Mouse (Mus musculus): ENCODE results near the gene Ttc7. TPM values are rescaled to one million over a fixed set of nuclear protein-coding genes. Genes with fewer than 3 reads are reported as not detected.
A peak's percentile ranks its signal among the peaks of the same experiment; 100 is the strongest.
"Not testable (repeated sequence)": the region's sequence is repeated elsewhere in the genome, so short reads cannot be mapped to it uniquely, and the experiment has no call there.

The Ttc7 gene
- polyA plus RNA-seq, 1 experiment: 8.8 TPM

DNA sequence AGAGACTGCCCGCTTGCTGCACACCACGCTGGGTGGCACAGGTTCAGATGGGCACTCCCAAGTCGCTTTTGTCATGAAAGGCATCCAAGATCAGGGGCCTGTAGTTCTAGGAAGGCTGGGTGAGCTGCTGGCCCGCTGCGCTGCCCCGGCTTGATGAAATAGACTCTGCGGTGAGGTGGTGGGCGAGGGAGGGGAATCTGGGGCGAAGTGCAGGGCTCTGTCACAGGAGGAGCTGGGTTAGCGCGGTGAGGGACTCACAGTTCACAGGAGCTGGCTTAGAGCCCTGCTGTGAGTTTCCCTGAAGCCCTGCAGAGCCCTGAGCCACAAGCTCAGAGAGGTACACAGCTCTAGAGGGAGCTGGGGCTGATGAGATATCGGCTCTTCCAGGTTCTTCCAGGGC lies 5.4 kb downstream of the Ttc7 start:
- no peak for TF ChIP-seq CTCF (IDR thresholded peaks at IDR 0.05; ENCODE audit: borderline replicate concordance, extremely low read depth, insufficient read depth, insufficient read length)
- TF ChIP-seq POLR2A (IDR thresholded peaks at IDR 0.05; ENCODE audit: borderline replicate concordance, extremely low read depth, insufficient read depth, insufficient read length, poor library complexity, severe bottlenecking): no peak
- DNase-seq (ENCODE audit: low read depth): peak; percentile 13

GRCm38 (mm10) chr17:87289367-87289766 lies 6.7 kb downstream of the Ttc7 start:
- TF ChIP-seq CTCF (IDR thresholded peaks at IDR 0.05; ENCODE audit: borderline replicate concordance, extremely low read depth, insufficient read depth, insufficient read length): no peak
- TF ChIP-seq POLR2A (IDR thresholded peaks at IDR 0.05; ENCODE audit: borderline replicate concordance, extremely low read depth, insufficient read depth, insufficient read length, poor library complexity, severe bottlenecking): no peak
- DNase-seq (ENCODE audit: low read depth): no peak

GRCm38 (mm10) chr17:87291037-87291436 lies 8.4 kb downstream of the Ttc7 start:
- TF ChIP-seq CTCF (IDR thresholded peaks at IDR 0.05; ENCODE audit: borderline replicate concordance, extremely low read depth, insufficient read depth, insufficient read length) (no peak), POLR2A (IDR thresholded peaks at IDR 0.05; ENCODE audit: borderline replicate concordance, extremely low read depth, insufficient read depth, insufficient read length, poor library complexity, severe bottlenecking) (no peak)
- no peak for DNase-seq (ENCODE audit: low read depth)

- no peak for TF ChIP-seq CTCF (IDR thresholded peaks at IDR 0.05; ENCODE audit: borderline replicate concordance, extremely low read depth, insufficient read depth, insufficient read length)
- no peak for TF ChIP-seq POLR2A (IDR thresholded peaks at IDR 0.05; ENCODE audit: borderline replicate concordance, extremely low read depth, insufficient read depth, insufficient read length, poor library complexity, severe bottlenecking)
- DNase-seq (ENCODE audit: low read depth): no peak
These were observed 9.1 kb downstream of the Ttc7 start for GRCm38 (mm10) chr17:87291782-87292181.

- TF ChIP-seq CTCF (IDR thresholded peaks at IDR 0.05; ENCODE audit: borderline replicate concordance, extremely low read depth, insufficient read depth, insufficient read length): no peak
- no peak for TF ChIP-seq POLR2A (IDR thresholded peaks at IDR 0.05; ENCODE audit: borderline replicate concordance, extremely low read depth, insufficient read depth, insufficient read length, poor library complexity, severe bottlenecking)
These were observed 10.4 kb downstream of the Ttc7 start for GRCm38 (mm10) chr17:87293125-87293524.

DNA sequence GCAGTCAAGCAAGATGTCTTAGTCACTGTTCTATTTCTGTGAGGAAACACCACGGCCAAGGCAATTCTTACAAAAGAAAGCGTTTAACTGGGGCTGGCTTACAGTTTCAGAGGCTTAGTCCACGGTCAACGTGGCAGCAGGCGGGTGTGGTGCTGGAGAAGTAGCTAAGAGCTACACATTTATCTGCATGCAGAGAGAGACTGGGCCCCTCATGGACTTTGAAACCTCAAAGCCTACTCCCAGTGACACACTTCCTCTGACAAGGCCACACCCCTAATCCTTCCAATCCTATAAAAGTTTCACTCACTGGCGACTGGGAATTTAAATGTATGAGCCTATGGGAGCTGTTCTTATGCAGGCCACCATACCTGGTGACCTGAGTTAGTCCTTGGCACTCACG lies 13.1 kb downstream of the Ttc7 start:
- TF ChIP-seq CTCF (IDR thresholded peaks at IDR 0.05; ENCODE audit: borderline replicate concordance, extremely low read depth, insufficient read depth, insufficient read length) (no peak), POLR2A (IDR thresholded peaks at IDR 0.05; ENCODE audit: borderline replicate concordance, extremely low read depth, insufficient read depth, insufficient read length, poor library complexity, severe bottlenecking) (no peak)
- DNase-seq (ENCODE audit: low read depth): no peak

More at GRCm38 (mm10) chr17:87293125-87293524, 10.4 kb downstream of the Ttc7 start:
- no peak for DNase-seq (ENCODE audit: low read depth)

DNA sequence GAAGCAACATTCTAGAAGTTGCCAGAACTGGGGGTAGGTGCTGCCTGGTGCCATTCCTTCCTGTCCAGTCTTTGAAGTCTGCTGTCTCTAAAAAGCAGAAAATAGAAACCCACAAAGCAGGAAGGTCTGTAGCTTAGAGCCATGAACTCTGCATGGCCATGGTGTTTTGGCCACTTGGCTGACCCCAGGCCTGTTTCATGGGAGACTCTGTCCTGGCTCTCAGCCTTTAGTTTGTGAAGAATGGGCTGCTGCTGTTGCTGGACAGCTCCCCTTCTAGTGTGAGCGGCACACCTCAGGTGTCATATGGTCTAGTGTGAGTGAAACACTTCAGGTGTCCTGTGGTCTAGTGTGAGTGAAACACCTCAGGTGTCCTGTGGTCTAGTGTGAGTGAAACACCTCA lies 14.0 kb downstream of the Ttc7 start:
- not testable (repeated sequence) for DNase-seq (ENCODE audit: low read depth)

DNA sequence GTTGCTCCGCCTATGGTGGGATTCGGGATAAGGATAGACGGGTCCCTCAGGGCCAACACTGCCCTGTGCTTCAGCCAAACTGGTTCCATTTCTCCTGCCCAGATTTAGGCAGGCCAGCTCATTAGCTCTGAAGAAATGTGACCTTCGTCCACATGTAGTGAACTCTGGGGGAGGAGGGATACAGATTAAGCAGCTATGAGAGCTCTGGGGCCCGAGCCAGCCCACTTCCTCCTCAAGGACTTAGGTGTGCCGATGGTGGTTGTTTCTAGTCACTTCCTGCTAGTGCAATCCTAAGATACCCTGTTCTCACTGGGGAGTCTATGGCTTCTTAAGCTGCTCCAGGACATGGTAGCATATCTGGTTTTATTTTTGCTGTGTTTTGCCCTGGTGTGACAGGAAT lies 16.3 kb downstream of the Ttc7 start:
- TF ChIP-seq POLR2A (IDR thresholded peaks at IDR 0.05; ENCODE audit: borderline replicate concordance, extremely low read depth, insufficient read depth, insufficient read length, poor library complexity, severe bottlenecking): no peak
- no peak for TF ChIP-seq CTCF (IDR thresholded peaks at IDR 0.05; ENCODE audit: borderline replicate concordance, extremely low read depth, insufficient read depth, insufficient read length)
- DNase-seq (ENCODE audit: low read depth): no peak

DNA sequence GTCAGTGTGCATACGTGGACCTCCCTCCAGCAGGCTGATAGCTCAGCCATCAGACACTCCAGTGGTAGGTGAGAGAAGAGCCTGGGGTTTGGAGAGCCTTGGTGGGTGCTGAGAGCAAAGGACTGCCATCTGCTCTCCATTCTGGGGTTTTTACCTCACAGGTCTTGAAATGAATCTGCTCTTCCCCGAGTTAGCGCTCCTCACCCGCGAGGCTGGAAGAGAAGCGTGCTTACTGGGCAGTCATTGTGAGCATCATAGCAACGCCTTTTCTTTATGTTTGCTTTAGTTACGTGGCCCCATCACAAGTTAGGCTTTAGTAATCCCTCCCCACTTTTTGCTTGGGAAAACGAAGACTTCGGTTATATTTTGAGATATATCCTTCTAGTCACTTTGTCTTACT lies 17.7 kb downstream of the Ttc7 start:
- TF ChIP-seq POLR2A (IDR thresholded peaks at IDR 0.05; ENCODE audit: borderline replicate concordance, extremely low read depth, insufficient read depth, insufficient read length, poor library complexity, severe bottlenecking) (no peak), CTCF (IDR thresholded peaks at IDR 0.05; ENCODE audit: borderline replicate concordance, extremely low read depth, insufficient read depth, insufficient read length) (no peak)
- peak; percentile 51 for DNase-seq (ENCODE audit: low read depth)

DNA sequence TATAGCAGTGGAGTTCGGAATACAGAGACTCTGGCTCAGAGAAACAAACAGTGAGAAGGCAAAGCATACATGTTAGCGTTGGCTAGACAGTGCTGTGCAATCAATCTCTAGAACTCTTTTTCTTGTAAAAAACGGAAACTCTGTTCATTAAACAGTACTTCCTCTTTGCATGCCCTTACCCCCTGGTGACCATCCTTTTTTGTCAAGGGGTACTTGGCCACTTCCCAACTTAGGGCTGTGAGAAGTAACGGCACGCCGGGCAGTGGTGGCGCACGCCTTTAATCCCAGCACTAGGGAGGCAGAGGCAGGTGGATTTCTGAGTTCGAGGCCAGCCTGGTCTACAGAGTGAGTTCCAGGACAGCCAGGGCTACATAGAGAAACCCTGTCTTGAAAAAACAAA lies 18.9 kb downstream of the Ttc7 start:
- DNase-seq (ENCODE audit: low read depth): not testable (repeated sequence)

GRCm38 (mm10) chr17:87302014-87302794 lies 19.5 kb downstream of the Ttc7 start:
- DNase-seq (ENCODE audit: low read depth): no peak
- TF ChIP-seq POLR2A (IDR thresholded peaks at IDR 0.05; ENCODE audit: borderline replicate concordance, extremely low read depth, insufficient read depth, insufficient read length, poor library complexity, severe bottlenecking) (no peak), CTCF (IDR thresholded peaks at IDR 0.05; ENCODE audit: borderline replicate concordance, extremely low read depth, insufficient read depth, insufficient read length) (no peak)

DNA sequence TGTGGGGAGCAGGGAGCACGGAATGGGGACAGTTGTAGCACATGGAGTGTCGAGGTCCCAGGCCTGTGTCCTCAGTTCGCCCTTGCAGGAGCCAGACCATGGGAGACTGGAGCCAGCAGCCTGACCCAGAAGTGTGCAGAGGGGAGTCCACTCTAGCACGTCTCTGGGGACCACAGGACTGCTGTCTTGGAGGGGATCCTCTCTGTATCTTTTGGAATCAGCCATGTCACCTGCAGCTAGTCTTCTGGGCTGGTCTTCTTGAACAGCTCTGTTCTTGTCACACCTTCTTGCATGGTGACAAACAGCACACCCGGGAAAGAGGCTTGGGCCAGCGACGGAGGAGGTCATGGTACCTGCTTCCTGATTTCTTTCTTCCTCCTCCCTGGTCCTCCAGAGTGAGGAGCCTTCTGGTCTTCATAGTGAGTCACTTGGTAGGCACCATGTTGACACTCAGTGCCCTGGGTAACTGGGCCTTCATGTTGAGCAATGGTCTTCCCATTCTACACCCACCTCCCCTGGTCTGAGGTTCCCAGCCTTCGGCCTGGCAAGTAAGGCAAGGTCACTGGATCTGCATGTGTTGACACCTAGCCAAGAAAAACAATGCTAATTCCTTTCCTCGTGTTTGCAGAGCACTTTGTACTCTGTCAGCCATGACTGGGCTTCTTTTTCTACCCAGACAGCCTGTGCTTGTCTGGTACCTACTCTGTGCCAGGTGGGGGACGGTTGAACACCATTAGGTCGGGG lies 21.6 kb downstream of the Ttc7 start:
- DNase-seq (ENCODE audit: low read depth): no peak
- TF ChIP-seq CTCF (IDR thresholded peaks at IDR 0.05; ENCODE audit: borderline replicate concordance, extremely low read depth, insufficient read depth, insufficient read length) (no peak), POLR2A (IDR thresholded peaks at IDR 0.05; ENCODE audit: borderline replicate concordance, extremely low read depth, insufficient read depth, insufficient read length, poor library complexity, severe bottlenecking) (no peak)

Data from brain, embryonic 14.5 days (tissue).